Mouse (Mus musculus) forebrain, embryonic 14.5 days (tissue): ENCODE data around the gene Ltb4r2. TPM values are rescaled to one million over a fixed set of nuclear protein-coding genes. Genes with fewer than 3 reads are reported as not detected.

Source experiments
- ATAC-seq: fragments of 200-750 bp; cut with Nextera tagmentation; 2 replicates; pipeline ENCODE4 v1.8.0; 2017; ENCODE audit warnings: mild to moderate bottlenecking, moderate library complexity
- DNase-seq: peaks from one replicate; pipeline ENCODE4 v3.0.0-alpha.2; 2015; ENCODE audit warnings: low spot score
- H3K27ac ChIP-seq: fragments of 300-500 bp; sonication (generic); 2 replicates; pipeline ENCODE4 v1.5.1; 2014; ENCODE audit warnings: low read depth, mild to moderate bottlenecking, control low read depth, low read length, moderate library complexity
- H3K27me3 ChIP-seq: fragments of 300-500 bp; sonication (generic); replicated peaks from 2 replicates; pipeline ENCODE4 v1.6.1; 2014; ENCODE audit warnings: low read length, control low read depth, mixed read lengths; ENCODE audit not compliant: control insufficient read depth, insufficient read depth
- H3K36me3 ChIP-seq: fragments of 300-500 bp; sonication (generic); 2 replicates; pipeline ENCODE4 v1.6.1; 2014; ENCODE audit warnings: low read length, control low read depth; ENCODE audit not compliant: control insufficient read depth, insufficient read depth
- H3K4me1 ChIP-seq: fragments of 300-500 bp; sonication (generic); 2 replicates; pipeline ENCODE4 v1.6.1; 2014; ENCODE audit warnings: antibody characterized with exemption, low read length, control low read depth; ENCODE audit not compliant: control insufficient read depth, insufficient read depth
- H3K4me2 ChIP-seq: fragments of 300-500 bp; sonication (generic); 2 replicates; pipeline ENCODE4 v1.6.1; 2014; ENCODE audit warnings: mild to moderate bottlenecking, control low read depth, low read length
- H3K4me3 ChIP-seq: fragments of 300-500 bp; sonication (generic); 2 replicates; pipeline ENCODE4 v1.5.1; 2014; ENCODE audit warnings: low read depth, low read length, control low read depth
- H3K9ac ChIP-seq: fragments of 300-500 bp; sonication (generic); 2 replicates; pipeline ENCODE4 v1.6.1; 2014; ENCODE audit warnings: mild to moderate bottlenecking, low read length, control low read depth, moderate library complexity
- H3K9me3 ChIP-seq: fragments of 300-500 bp; sonication (generic); replicated peaks from 2 replicates; pipeline ENCODE4 v1.6.1; 2016; ENCODE audit warnings: low read length, control low read depth, mixed read lengths; ENCODE audit not compliant: control insufficient read depth
- WGBS: fragments of 180-500 bp; shearing (Covaris S2); extraction: QIAGEN DNeasy Blood & Tissue Kit; methylation state at CpG from one replicate; pipeline ENCODE4 v1.1.7; 2014; 5-methylcytosine and 5-hydroxymethylcytosine counted together
- polyA plus RNA-seq: library from polyadenylated mRNA; unstranded; fragments of >200 nt; fragmentation: Nextera tagmentation; extraction: Ambion mirVana; gene quantifications from 2 replicates; pipeline ENCODE4 v1.2.1, GENCODE M21; 2014

The Ltb4r2 gene
- polyA plus RNA-seq, 1 experiment from 2014 or later = 0.14 TPM

GRCm38 (mm10) chr14:55768555-55768954 is 7.3 kb downstream of the Ltb4r2 start:
- 89% methylated on average over 6 of the region's 6 CpGs for WGBS
- Histone ChIP-seq H3K4me3 (no peak overlapping the region), H3K9me3 (no peaks in the 10 kb centered on the region), H3K27ac (no peak overlapping the region), H3K4me2 (no peak overlapping the region), H3K4me1 (peaks cover 4% of the 10 kb centered on the region; the same call in 1 of the 2 replicates), H3K27me3 (peaks cover 31% of the 10 kb centered on the region), H3K36me3 (no peaks in the 10 kb centered on the region), H3K9ac (no peak overlapping the region)
- ATAC-seq (no peak), DNase-seq (no peak)

- H3K4me2 ChIP-seq = no peak overlapping the region
- no peaks in the 10 kb centered on the region for H3K36me3 ChIP-seq
- H3K9ac ChIP-seq = no peak overlapping the region
- H3K4me3 ChIP-seq = no peak overlapping the region
- WGBS = 77% methylated on average over 16 of the region's 16 CpGs
- no peak for DNase-seq
- no peak for ATAC-seq
- no peak overlapping the region for H3K27ac ChIP-seq
- peaks cover 4% of the 10 kb centered on the region; the same call in 1 of the 2 replicates for H3K4me1 ChIP-seq
- H3K27me3 ChIP-seq = peaks cover 30% of the 10 kb centered on the region
- no peaks in the 10 kb centered on the region for H3K9me3 ChIP-seq
Observed at GRCm38 (mm10) chr14:55769087-55769703, 8.0 kb downstream of the Ltb4r2 start.

GRCm38 (mm10) chr14:55776711-55777110 is 15.5 kb downstream of the Ltb4r2 start:
- no peak overlapping the region for H3K4me3 ChIP-seq
- no peak overlapping the region for H3K9ac ChIP-seq
- no peaks in the 10 kb centered on the region for H3K27me3 ChIP-seq
- H3K36me3 ChIP-seq = no peaks in the 10 kb centered on the region
- DNase-seq (no peak), ATAC-seq (no peak)
- H3K4me1 ChIP-seq = no peaks in the 10 kb centered on the region
- no peak overlapping the region for H3K27ac ChIP-seq
- H3K4me2 ChIP-seq = no peak overlapping the region
- WGBS = 85% methylated on average over 7 of the region's 7 CpGs
- H3K9me3 ChIP-seq = no peaks in the 10 kb centered on the region

DNA sequence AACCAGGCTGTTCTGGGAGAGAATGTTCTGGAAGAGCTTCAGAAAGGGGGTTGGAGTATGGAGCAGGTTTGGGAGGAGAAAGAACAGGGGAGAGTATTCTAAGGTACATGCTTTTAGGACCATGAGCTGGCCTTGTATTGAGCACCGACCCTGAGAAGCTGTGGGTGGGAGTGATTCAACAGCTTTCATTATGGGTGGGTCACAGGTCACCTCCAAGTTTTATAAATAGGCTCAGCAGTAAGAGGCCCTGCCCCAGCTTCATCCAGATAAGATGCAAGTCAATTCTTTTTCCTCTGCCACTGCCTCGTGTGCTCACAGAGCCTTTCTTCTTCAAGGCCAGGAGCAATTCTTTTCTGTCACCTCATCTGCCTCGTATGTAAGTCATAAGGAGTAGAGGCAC is 15.9 kb downstream of the Ltb4r2 start:
- Histone ChIP-seq H3K9me3 (no peaks in the 10 kb centered on the region), H3K27ac (no peak overlapping the region), H3K36me3 (no peaks in the 10 kb centered on the region), H3K27me3 (peaks cover under 1% of the 10 kb centered on the region; the same call in 1 of the 2 replicates), H3K4me1 (no peaks in the 10 kb centered on the region), H3K9ac (no peak overlapping the region), H3K4me2 (no peak overlapping the region), H3K4me3 (no peak overlapping the region)
- 52% methylated on average over 3 of the region's 3 CpGs for WGBS
- ATAC-seq (no peak), DNase-seq (no peak)

DNA sequence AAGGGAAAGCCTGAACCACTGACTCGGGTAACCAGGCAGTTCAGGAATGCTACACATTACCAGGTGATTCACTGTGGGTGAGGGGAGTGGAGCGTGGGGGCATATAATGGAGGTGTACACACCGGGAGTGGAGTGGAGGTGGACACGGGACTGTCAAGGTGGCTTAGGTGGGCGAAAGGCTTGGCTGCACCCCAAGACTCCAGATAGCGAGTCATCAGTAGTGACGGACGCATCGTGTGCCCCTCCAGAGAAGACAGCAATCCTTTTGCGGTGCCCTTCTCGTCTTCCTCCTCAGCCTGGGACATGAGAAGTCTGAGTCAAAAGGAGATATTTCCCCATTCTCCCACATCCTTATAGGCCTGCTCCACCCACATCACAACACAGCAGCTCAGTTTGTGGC is 16.6 kb downstream of the Ltb4r2 start:
- DNase-seq = no peak

DNA sequence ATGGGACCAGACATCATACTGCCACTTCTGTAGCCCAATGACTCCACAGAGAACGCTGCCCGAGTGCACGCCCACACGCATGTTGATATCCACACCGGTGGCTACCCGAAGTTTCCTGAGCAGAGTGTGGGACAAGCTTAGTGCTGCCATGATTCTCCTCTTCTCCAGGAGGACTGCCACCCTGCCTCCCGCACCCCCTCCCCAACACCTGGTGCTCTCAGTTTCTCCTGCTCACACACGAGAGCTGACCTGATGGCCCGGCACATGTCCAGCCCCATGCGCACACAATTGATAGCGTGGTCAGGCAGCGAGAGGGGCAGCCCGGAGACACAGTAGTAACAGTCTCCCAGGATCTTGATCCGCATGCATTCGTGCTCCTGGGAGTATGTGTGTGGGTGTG is 17.5 kb downstream of the Ltb4r2 start:
- WGBS = 89% methylated on average over 15 of the region's 15 CpGs
- DNase-seq = no peak
- peaks cover 13% of the 10 kb centered on the region for H3K27me3 ChIP-seq
- no peaks in the 10 kb centered on the region for H3K36me3 ChIP-seq
- no peaks in the 10 kb centered on the region for H3K4me1 ChIP-seq
- no peak overlapping the region for H3K4me3 ChIP-seq
- no peak overlapping the region for H3K4me2 ChIP-seq
- no peaks in the 10 kb centered on the region for H3K9me3 ChIP-seq
- H3K9ac ChIP-seq = no peak overlapping the region
- no peak overlapping the region for H3K27ac ChIP-seq
- ATAC-seq = no peak

More for the DNA sequence above, 16.6 kb downstream of the Ltb4r2 start:
- H3K4me1 ChIP-seq = no peaks in the 10 kb centered on the region
- H3K9ac ChIP-seq = no peak overlapping the region
- WGBS = 88% methylated on average over 11 of the region's 11 CpGs
- H3K4me2 ChIP-seq = no peak overlapping the region
- H3K27ac ChIP-seq = no peak overlapping the region
- no peak for ATAC-seq
- H3K9me3 ChIP-seq = no peaks in the 10 kb centered on the region
- peaks cover 6% of the 10 kb centered on the region for H3K27me3 ChIP-seq
- H3K36me3 ChIP-seq = no peaks in the 10 kb centered on the region
- H3K4me3 ChIP-seq = no peak overlapping the region

- Histone ChIP-seq H3K9me3 (no peaks in the 10 kb centered on the region), H3K4me1 (no peaks in the 10 kb centered on the region), H3K4me3 (no peak overlapping the region), H3K36me3 (no peaks in the 10 kb centered on the region), H3K27ac (no peak overlapping the region), H3K9ac (no peak overlapping the region), H3K4me2 (no peak overlapping the region), H3K27me3 (peaks cover 22% of the 10 kb centered on the region)
- DNase-seq = no peak
- WGBS = 72% methylated on average over 16 of the region's 16 CpGs
- no peak for ATAC-seq
Observed at GRCm38 (mm10) chr14:55779656-55780055, 18.4 kb downstream of the Ltb4r2 start.

GRCm38 (mm10) chr14:55780736-55781135 is 19.5 kb downstream of the Ltb4r2 start:
- DNase-seq (no peak), ATAC-seq (0 out of 2 replicates have a peak, but pooled peaks have one; percentile 6)
- no peak overlapping the region for H3K9ac ChIP-seq
- H3K4me1 ChIP-seq = no peaks in the 10 kb centered on the region
- H3K27ac ChIP-seq = no peak overlapping the region
- no peaks in the 10 kb centered on the region for H3K9me3 ChIP-seq
- 79% methylated on average over 11 of the region's 11 CpGs for WGBS
- no peak overlapping the region for H3K4me3 ChIP-seq
- H3K4me2 ChIP-seq = no peak overlapping the region
- no peaks in the 10 kb centered on the region for H3K36me3 ChIP-seq
- H3K27me3 ChIP-seq = peaks cover 31% of the 10 kb centered on the region

DNA sequence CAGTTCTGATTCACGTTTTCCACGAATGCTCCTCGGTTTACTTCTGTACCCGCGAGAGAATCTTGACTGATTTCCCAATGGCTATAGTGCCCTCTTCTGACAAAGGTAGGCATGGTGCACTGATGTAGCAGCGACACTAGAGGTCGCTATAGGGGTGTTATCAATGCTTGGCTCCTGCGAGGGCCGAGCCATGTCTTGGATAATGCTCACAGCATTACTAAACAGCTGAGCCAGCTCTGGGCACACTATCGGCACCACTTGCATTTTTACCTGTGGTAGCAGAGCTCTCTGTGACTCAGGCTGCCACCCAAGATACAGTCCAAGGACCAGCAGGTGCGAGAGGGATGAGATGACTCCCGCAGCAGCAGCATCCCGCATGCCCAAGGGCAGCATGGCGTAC is 20.1 kb downstream of the Ltb4r2 start:
- WGBS = 17% methylated on average over 14 of the region's 14 CpGs
- H3K4me3 ChIP-seq = no peak overlapping the region

More for the DNA sequence above, 20.1 kb downstream of the Ltb4r2 start:
- Histone ChIP-seq H3K36me3 (no peaks in the 10 kb centered on the region), H3K4me1 (no peaks in the 10 kb centered on the region), H3K27ac (no peak overlapping the region), H3K4me2 (peak overlapping the region; percentile 16), H3K9ac (no peak overlapping the region), H3K9me3 (no peaks in the 10 kb centered on the region), H3K27me3 (peaks cover 31% of the 10 kb centered on the region)
- ATAC-seq = peak; percentile 82
- peak; percentile 89 for DNase-seq
